Mouse (Mus musculus): Measurements from ENCODE around the gene Gm49325.

DNA sequence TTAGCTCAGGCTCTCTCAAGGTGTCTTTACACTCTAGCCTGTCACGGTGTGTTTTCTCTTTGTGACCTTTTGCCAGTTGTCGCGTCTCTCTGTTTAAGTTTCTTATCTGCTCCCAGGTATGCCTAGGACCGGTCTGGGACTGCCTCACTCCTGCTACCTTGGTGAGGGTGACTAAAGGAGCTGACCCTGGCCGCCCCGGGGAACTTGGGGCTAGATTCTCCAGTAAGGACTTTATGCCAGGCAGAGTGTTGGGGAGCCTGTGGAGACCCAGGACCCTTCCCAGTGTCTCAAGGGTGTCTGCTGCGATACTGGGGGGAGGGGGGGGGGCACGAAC lies 23.7 kb upstream of the Gm49325 start:
- TF ChIP-seq CTCF (IDR thresholded peaks at IDR 0.05; ENCODE audit: borderline replicate concordance, control insufficient read depth, extremely low read depth, insufficient read depth, low read length, poor library complexity), result no peak
- no peak for TF ChIP-seq POLR2A (IDR thresholded peaks at IDR 0.05; ENCODE audit: control insufficient read depth, extremely low read depth, insufficient read depth, low read length, poor library complexity)

Measured in thymus, adult 2 months (tissue).